Mouse (Mus musculus): ENCODE measurements around the gene Ntn5. TPM values are rescaled to one million over a fixed set of nuclear protein-coding genes. Genes with fewer than 3 reads are reported as not detected.

The Ntn5 gene
- total RNA-seq, 1 experiment: 0.54 TPM

- no peak for TF ChIP-seq ZC3H11A (IDR thresholded peaks at IDR 0.05; ENCODE audit: borderline replicate concordance, low read depth, low read length)
- in situ Hi-C loops (cut with MboI; ENCODE audit: low sequenced_read_pairs in 2 of 2, unreplicated experiment in 2 of 2): no loop called here
- peaks cover 5 to 35% of the 10 kb centered on the region in 2 experiments; a peak in 3 of 4 replicates for H3K4me1 ChIP-seq (ENCODE audit: control insufficient read depth in 2 of 2, insufficient read depth in 2 of 2, low read length in 2 of 2, poor library complexity in 1 of 2)
- 0 out of 2 replicates have a peak overlapping the region, but pooled peaks have one; percentile 4 for H3K9ac ChIP-seq (ENCODE audit: insufficient read depth, low read depth, low read length, poor library complexity, severe bottlenecking)
- no peak overlapping the region for H3K27ac ChIP-seq (ENCODE audit: insufficient read depth, low read depth, low read length, poor library complexity, severe bottlenecking)
- peaks cover 29% of the 10 kb centered on the region for H3K36me3 ChIP-seq (ENCODE audit: control insufficient read depth, insufficient read depth, low read length, poor library complexity, severe bottlenecking)
- no peaks in the 10 kb centered on the region for H3K9me3 ChIP-seq (ENCODE audit: control insufficient read depth, insufficient read depth, low read depth, low read length)
- H3K4me3 ChIP-seq (ENCODE audit: insufficient read depth in 1 of 2, low read depth in 1 of 2, low read length in 2 of 2, poor library complexity in 1 of 2, severe bottlenecking in 1 of 2): no peak overlapping the region
- no peak for DNase-seq (ENCODE audit: low read depth, low spot score)
These were observed 27.6 kb downstream of the Ntn5 start for GRCm38 (mm10) chr7:45711316-45712021.

DNA sequence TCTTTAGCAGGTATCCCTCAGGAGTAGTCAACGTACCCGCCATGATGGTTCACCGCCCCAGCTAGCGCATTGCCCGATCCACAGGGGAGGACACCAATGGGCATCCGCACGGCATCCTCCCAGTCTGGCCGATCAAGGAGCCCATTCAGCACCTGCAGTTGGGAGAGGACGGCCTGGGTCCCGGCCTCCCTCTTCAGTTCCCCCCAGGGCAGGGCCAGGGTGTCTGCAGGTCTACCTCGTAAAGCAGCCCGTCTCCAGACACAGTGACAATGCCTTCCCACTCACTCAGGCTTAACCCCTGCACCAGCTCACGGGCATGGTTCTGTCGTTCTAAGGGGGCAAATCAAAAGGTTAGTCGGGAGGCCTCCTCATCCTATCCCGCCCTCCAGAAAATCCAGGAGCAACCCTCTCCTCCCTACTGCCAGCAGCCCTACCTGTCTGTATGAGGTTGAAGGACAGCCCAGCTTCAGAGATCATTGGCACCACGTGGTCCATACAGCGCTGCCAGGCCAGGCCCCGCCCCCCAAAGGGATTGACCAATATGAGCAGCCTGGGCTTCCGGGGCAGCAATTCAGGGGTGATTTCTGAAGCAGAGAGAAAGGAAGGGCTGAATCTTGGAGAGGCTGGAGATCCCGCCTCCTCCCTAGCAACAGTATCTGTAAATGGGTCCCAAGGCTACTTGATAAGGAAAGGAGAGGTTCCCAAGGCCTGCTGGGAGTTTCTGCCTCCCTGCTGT, 28.4 kb downstream of the Ntn5 start:
- TF ChIP-seq ZC3H11A (IDR thresholded peaks at IDR 0.05; ENCODE audit: borderline replicate concordance, low read depth, low read length) (no peak), ZNF384 (IDR thresholded peaks at IDR 0.05; ENCODE audit: low read depth, low read length) (no peak), HCFC1 (IDR thresholded peaks at IDR 0.05; ENCODE audit: borderline replicate concordance, insufficient read depth, low read length) (no peak), CHD2 (IDR thresholded peaks at IDR 0.05; ENCODE audit: low read depth, low read length) (no peak), MAFK (IDR thresholded peaks at IDR 0.05; ENCODE audit: insufficient read depth, low read depth, low read length) (no peak)
- H3K4me3 ChIP-seq (ENCODE audit: insufficient read depth in 1 of 2, low read depth in 1 of 2, low read length in 2 of 2, poor library complexity in 1 of 2, severe bottlenecking in 1 of 2): no peak overlapping the region
- peaks cover 5 to 34% of the 10 kb centered on the region in 2 experiments; a peak in 3 of 4 replicates for H3K4me1 ChIP-seq (ENCODE audit: control insufficient read depth in 2 of 2, insufficient read depth in 2 of 2, low read length in 2 of 2, poor library complexity in 1 of 2)
- DNase-seq (ENCODE audit: low read depth, low spot score): no peak
- H3K27ac ChIP-seq (ENCODE audit: insufficient read depth, low read depth, low read length, poor library complexity, severe bottlenecking): no peak overlapping the region
- in situ Hi-C loops (cut with MboI; ENCODE audit: low sequenced_read_pairs in 2 of 2, unreplicated experiment in 2 of 2): no loop called here
- no peak overlapping the region for H3K9ac ChIP-seq (ENCODE audit: insufficient read depth, low read depth, low read length, poor library complexity, severe bottlenecking)
- H3K36me3 ChIP-seq (ENCODE audit: control insufficient read depth, insufficient read depth, low read length, poor library complexity, severe bottlenecking): peaks cover 29% of the 10 kb centered on the region
- H3K9me3 ChIP-seq (ENCODE audit: control insufficient read depth, insufficient read depth, low read depth, low read length): no peaks in the 10 kb centered on the region

DNA sequence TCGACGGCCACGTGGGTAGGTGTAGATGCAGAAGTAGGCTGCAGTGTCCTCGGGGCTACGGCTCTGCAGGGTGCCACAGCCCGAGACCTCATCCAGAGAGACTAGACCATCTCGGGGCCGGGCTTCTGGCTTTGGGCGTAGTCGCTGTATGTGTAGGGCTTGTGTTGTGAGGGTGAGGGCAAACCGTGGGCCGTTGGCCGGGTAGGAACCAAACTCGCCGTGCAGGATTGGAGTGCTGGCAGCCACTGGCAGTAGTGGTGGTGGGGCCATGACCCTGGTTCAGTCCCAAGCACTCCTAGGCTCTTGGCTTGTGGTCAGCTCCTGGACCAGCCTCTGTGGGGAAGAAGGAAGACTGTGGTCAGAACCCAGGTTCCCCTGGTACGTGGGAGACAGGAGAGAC, 29.6 kb downstream of the Ntn5 start:
- H3K9me3 ChIP-seq (ENCODE audit: control insufficient read depth, insufficient read depth, low read depth, low read length): no peaks in the 10 kb centered on the region
- no peak overlapping the region for H3K4me3 ChIP-seq (ENCODE audit: insufficient read depth in 1 of 2, low read depth in 1 of 2, low read length in 2 of 2, poor library complexity in 1 of 2, severe bottlenecking in 1 of 2)
- in situ Hi-C loops (cut with MboI; ENCODE audit: low sequenced_read_pairs in 2 of 2, unreplicated experiment in 2 of 2): no loop called here
- H3K9ac ChIP-seq (ENCODE audit: insufficient read depth, low read depth, low read length, poor library complexity, severe bottlenecking): no peak overlapping the region
- TF ChIP-seq HCFC1 (IDR thresholded peaks at IDR 0.05; ENCODE audit: borderline replicate concordance, insufficient read depth, low read length) (no peak), ZNF384 (IDR thresholded peaks at IDR 0.05; ENCODE audit: low read depth, low read length) (no peak), MAFK (IDR thresholded peaks at IDR 0.05; ENCODE audit: insufficient read depth, low read depth, low read length) (no peak), ZC3H11A (IDR thresholded peaks at IDR 0.05; ENCODE audit: borderline replicate concordance, low read depth, low read length) (no peak), CHD2 (IDR thresholded peaks at IDR 0.05; ENCODE audit: low read depth, low read length) (no peak)
- no peak overlapping the region for H3K27ac ChIP-seq (ENCODE audit: insufficient read depth, low read depth, low read length, poor library complexity, severe bottlenecking)
- no peak for DNase-seq (ENCODE audit: low read depth, low spot score)
- H3K4me1 ChIP-seq (ENCODE audit: control insufficient read depth in 2 of 2, insufficient read depth in 2 of 2, low read length in 2 of 2, poor library complexity in 1 of 2): peaks cover 0 to 28% of the 10 kb centered on the region in 2 experiments; a peak in 2 of 4 replicates
- peaks cover 31% of the 10 kb centered on the region for H3K36me3 ChIP-seq (ENCODE audit: control insufficient read depth, insufficient read depth, low read length, poor library complexity, severe bottlenecking)

DNA sequence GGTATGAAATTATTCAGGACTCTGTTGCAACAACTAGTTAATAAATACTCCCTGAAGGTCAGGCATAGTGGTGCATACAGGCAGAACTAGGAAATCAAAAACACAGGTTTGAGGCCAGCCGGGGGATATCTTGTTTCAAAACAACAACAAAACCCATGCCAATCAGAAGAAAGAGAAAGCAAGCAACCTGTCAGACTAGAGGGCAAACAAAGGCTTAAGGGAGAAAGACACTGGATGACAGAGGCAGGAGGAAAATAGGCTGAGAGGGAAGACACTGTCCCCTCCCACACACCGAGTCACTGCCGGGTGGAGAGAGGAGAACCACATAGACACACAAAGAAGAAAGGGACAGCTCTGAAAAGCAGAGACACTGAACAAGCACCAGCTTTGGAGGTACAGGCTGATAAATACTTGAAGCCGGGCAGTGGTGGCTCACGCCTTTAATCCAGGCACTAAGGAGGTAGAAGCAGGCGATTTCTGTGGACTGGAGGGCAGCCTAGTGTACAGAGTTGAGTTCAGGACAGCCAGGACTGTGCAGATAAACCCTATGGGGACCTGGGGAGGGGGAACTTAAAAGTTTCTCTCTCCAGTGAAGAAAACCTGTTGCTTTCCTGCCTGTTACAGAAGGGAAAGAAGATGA, 30.2 kb downstream of the Ntn5 start:
- no peak overlapping the region for H3K27ac ChIP-seq (ENCODE audit: insufficient read depth, low read depth, low read length, poor library complexity, severe bottlenecking)
- in situ Hi-C loops (cut with MboI; ENCODE audit: low sequenced_read_pairs in 2 of 2, unreplicated experiment in 2 of 2): no loop called here
- TF ChIP-seq ZC3H11A (IDR thresholded peaks at IDR 0.05; ENCODE audit: borderline replicate concordance, low read depth, low read length): no peak
- no peak for TF ChIP-seq HCFC1 (IDR thresholded peaks at IDR 0.05; ENCODE audit: borderline replicate concordance, insufficient read depth, low read length)
- no peak for TF ChIP-seq CHD2 (IDR thresholded peaks at IDR 0.05; ENCODE audit: low read depth, low read length)
- no peak for TF ChIP-seq MAFK (IDR thresholded peaks at IDR 0.05; ENCODE audit: insufficient read depth, low read depth, low read length)
- TF ChIP-seq ZNF384 (IDR thresholded peaks at IDR 0.05; ENCODE audit: low read depth, low read length): no peak
- H3K9me3 ChIP-seq (ENCODE audit: control insufficient read depth, insufficient read depth, low read depth, low read length): no peaks in the 10 kb centered on the region
- peaks cover 0 to 25% of the 10 kb centered on the region in 2 experiments; a peak in 2 of 4 replicates for H3K4me1 ChIP-seq (ENCODE audit: control insufficient read depth in 2 of 2, insufficient read depth in 2 of 2, low read length in 2 of 2, poor library complexity in 1 of 2)
- H3K36me3 ChIP-seq (ENCODE audit: control insufficient read depth, insufficient read depth, low read length, poor library complexity, severe bottlenecking): peaks cover 37% of the 10 kb centered on the region
- no peak for DNase-seq (ENCODE audit: low read depth, low spot score)
- peak overlapping the region in 1 of 2 experiments; percentile 76; a peak in 1 of 4 replicates for H3K4me3 ChIP-seq (ENCODE audit: insufficient read depth in 1 of 2, low read depth in 1 of 2, low read length in 2 of 2, poor library complexity in 1 of 2, severe bottlenecking in 1 of 2)
- H3K9ac ChIP-seq (ENCODE audit: insufficient read depth, low read depth, low read length, poor library complexity, severe bottlenecking): no peak overlapping the region; the same call in 1 of the 2 replicates
